Mouse (Mus musculus) right cerebral cortex, postnatal 36 days (tissue): ENCODE results near the gene Grin2c.
A peak's percentile ranks its signal among the peaks of the same experiment; 100 is the strongest.

ENCODE experiments used
- DNase-seq, 2 experiments: peaks; one replicate each; pipeline ENCODE4 v3.0.0; 2022; ENCODE audit warnings: low spot score in 2 of 2, mixed read lengths in 1 of 2

Grin2c gene

DNA sequence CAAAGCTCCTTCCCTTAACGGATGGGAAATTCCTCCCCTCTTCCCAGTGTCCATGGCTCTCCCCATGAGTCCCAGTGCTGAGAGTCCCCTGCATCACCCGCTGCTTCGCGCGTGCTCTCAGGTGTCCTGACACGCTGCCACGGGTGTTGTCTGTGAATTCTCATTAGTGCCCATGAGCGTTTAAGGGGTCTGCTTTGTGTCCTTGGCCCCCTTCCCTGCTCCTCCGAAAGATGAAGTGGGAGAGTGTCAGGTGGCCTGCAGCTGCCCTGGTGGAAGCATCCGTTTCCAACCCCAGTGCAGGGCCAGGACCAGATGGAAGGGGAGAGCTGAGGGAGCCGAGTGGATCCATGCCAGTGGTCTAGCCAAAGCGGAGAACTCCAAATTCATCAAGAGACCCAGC, 58.9 kb downstream of the Grin2c start:
- DNase-seq = no peak

DNA sequence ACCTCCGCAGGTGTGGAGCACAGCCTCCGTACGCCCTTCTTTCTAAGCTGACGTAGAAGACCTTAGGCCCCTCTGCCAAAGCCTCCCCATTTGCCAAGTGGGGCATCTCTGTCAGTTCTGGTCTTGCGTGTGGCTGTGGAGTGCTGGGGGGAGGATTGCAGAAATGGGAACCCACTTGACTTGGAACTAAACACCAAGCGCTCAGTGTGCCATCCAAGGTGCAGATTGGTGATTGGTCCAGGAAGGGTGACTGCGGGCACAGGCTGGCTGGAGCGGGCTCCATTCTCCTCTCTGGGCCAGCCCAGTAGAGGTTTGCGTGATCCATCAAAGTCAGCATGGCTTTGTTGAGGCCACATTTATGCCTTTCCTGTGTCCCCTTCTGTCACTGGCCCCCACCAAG, 64.3 kb downstream of the Grin2c start:
- DNase-seq = no peak

DNA sequence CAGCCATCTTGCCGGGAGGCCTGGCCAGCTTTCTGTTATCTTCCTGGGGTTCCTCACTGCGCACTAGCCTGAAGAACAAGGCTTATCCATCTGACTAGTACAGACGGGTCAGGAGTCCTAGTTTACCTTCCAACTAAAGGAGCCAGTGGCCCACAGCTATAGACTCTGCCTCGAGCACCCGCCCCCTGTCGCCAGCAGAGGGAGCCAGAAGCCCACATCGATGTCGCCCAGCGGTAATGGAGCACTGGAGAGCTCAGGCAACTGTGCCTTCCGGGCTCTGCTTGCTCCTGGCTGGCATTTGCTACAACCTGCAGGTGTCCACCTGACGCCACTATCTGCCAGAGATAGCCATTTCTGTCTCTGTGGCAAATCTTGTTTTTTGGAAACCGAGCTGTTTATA, 64.7 kb downstream of the Grin2c start:
- peak; percentile 61 to 64 for DNase-seq

DNA sequence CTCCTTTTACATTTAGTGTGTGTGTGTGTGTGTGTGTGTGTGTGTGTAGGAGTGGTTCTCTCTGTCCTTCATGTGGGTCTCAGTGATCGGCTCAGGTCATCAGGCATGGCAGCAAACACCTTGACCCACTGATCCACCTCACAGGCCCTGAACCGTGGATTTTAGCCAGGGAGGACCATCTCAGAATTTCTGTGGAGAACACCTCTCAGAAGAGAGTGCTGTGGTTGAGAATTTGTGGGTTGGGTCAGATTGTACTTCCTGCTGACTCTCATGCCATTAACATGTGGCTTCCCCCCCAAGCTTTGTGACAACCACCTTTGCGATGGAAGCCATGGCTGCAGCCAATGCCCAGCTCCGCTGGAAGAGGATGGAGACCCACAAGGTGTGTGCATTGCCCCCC, 66.5 kb downstream of the Grin2c start:
- DNase-seq = no peak
